ENCODE assay signal across 8 mouse cellular contexts in genomic region chr4:148160436-148161390, GRCm38 (mm10). TPM values are rescaled to one million over a fixed set of nuclear protein-coding genes. Genes with fewer than 3 reads are reported as not detected.
A peak's percentile ranks its signal among the peaks of the same experiment; 100 is the strongest.
DNase-seq lines count a peak whose midpoint lies in the region; ATAC-seq and TF ChIP-seq lines count a peak whose summit lies in the region.

Gene Fbxo44 (minus strand): TSS chr4:148160482.
Gene Fbxo2 (plus strand): TSS chr4:148160621.

- peak within 1 kb of the TSS; percentile 79 for H3K9ac ChIP-seq in heart, embryonic 14.5 days (ENCODE audit: low read length)
- peak within 1 kb of the TSS; percentile 79 for H3K9ac ChIP-seq in hindbrain, embryonic 16.5 days (ENCODE audit: low read depth, low read length)
- peak within 1 kb of the TSS; percentile 51 for H3K9ac ChIP-seq in limb, embryonic 11.5 days (ENCODE audit: low read length)
- H3K9ac ChIP-seq in neural tube, embryonic 14.5 days (replicated peaks; ENCODE audit: low read depth, low read length) = peak within 1 kb of the TSS; percentile 91

- no peak for DNase-seq in heart, adult 18-20 months
- DNase-seq in cerebellum, adult 8-10 months = peak; percentile 72
- DNase-seq in limb, embryonic 11.5 days (ENCODE audit: low spot score) = peak; percentile 58
- DNase-seq in ovary, postnatal 14 days (ENCODE audit: low spot score) = no peak

- H3K4me1 ChIP-seq in heart, embryonic 14.5 days (ENCODE audit: control insufficient read depth in 2 of 2, insufficient read depth in 2 of 2, low read length in 2 of 2) = peaks cover 9 to 14% of the 10 kb centered on the region in 2 experiments; a peak in 3 of 4 replicates
- H3K4me1 ChIP-seq in E14TG2a.4 (replicated peaks; ENCODE audit: low read depth, low read length) = peaks cover 75% of the 10 kb centered on the region
- H3K4me1 ChIP-seq in hindbrain, embryonic 16.5 days (ENCODE audit: control insufficient read depth, insufficient read depth, low read depth, low read length) = peaks cover 27% of the 10 kb centered on the region
- H3K4me1 ChIP-seq in limb, embryonic 11.5 days (ENCODE audit: control insufficient read depth, insufficient read depth, low read length) = peaks cover 16% of the 10 kb centered on the region
- peaks cover 16% of the 10 kb centered on the region for H3K4me1 ChIP-seq in neural tube, embryonic 14.5 days (ENCODE audit: control insufficient read depth, insufficient read depth, low read length)

- peak within 1 kb of the TSS; percentile 63 to 79 for H3K4me3 ChIP-seq in heart, embryonic 14.5 days (ENCODE audit: control insufficient read depth in 1 of 2, insufficient read depth in 1 of 2, low read depth in 1 of 2, low read length in 2 of 2)
- peak within 1 kb of the TSS; percentile 85 for H3K4me3 ChIP-seq in E14TG2a.4 (replicated peaks; ENCODE audit: low read length)
- H3K4me3 ChIP-seq in hindbrain, embryonic 16.5 days (ENCODE audit: low read length) = peak within 1 kb of the TSS; percentile 62
- H3K4me3 ChIP-seq in limb, embryonic 11.5 days (ENCODE audit: low read depth, low read length) = peak within 1 kb of the TSS; percentile 54
- peak within 1 kb of the TSS; percentile 71 for H3K4me3 ChIP-seq in neural tube, embryonic 14.5 days (ENCODE audit: low read depth, low read length)

- WGBS in heart, embryonic 14.5 days = under 1% methylated on average over 42 of the region's 43 CpGs
- 1% methylated on average over 42 of the region's 43 CpGs for WGBS in hindbrain, embryonic 16.5 days
- under 1% methylated on average over 43 of the region's 43 CpGs for WGBS in limb, embryonic 11.5 days
- 1% methylated on average over 43 of the region's 43 CpGs for WGBS in neural tube, embryonic 14.5 days

- H3K27ac ChIP-seq in heart, embryonic 14.5 days (replicated peaks in 1 of 2; ENCODE audit: control insufficient read depth in 1 of 2, insufficient read depth in 1 of 2, low read depth in 2 of 2, low read length in 2 of 2) = peak within 1 kb of the TSS; percentile 56 to 67; a peak in 3 of 4 replicates
- H3K27ac ChIP-seq in hindbrain, embryonic 16.5 days (ENCODE audit: low read depth, low read length) = peak within 1 kb of the TSS; percentile 84
- H3K27ac ChIP-seq in limb, embryonic 11.5 days (replicated peaks; ENCODE audit: low read depth, low read length) = no peak within 1 kb of the TSS
- H3K27ac ChIP-seq in neural tube, embryonic 14.5 days (ENCODE audit: low read depth, low read length) = peak within 1 kb of the TSS; percentile 92

- no peak for TF ChIP-seq CTCF in E14TG2a.4 (conservative IDR thresholded peaks at IDR 0.05; ENCODE audit: low read length)

- peak; percentile 18 for ATAC-seq in heart, embryonic 14.5 days (ENCODE audit: insufficient number of reproducible peaks, insufficient read depth, low FRiP score, low read depth)
- peak; percentile 75 for ATAC-seq in hindbrain, embryonic 16.5 days
- peak; percentile 72 for ATAC-seq in limb, embryonic 11.5 days (ENCODE audit: insufficient number of reproducible peaks, low FRiP score, low TSS enrichment, low read depth)
- peak; percentile 73 for ATAC-seq in neural tube, embryonic 14.5 days (ENCODE audit: low read depth)

- H3K27me3 ChIP-seq in heart, embryonic 14.5 days (ENCODE audit: control insufficient read depth, insufficient read depth, low read length) = peaks cover 61% of the 10 kb centered on the region
- H3K27me3 ChIP-seq in E14TG2a.4 (ENCODE audit: insufficient read depth, low read length) = peaks cover 50% of the 10 kb centered on the region
- peaks cover 34% of the 10 kb centered on the region for H3K27me3 ChIP-seq in hindbrain, embryonic 16.5 days (replicated peaks; ENCODE audit: control insufficient read depth, insufficient read depth, low read length)
- H3K27me3 ChIP-seq in limb, embryonic 11.5 days (ENCODE audit: control insufficient read depth, insufficient read depth, low read length) = peaks cover 60% of the 10 kb centered on the region
- peaks cover 17% of the 10 kb centered on the region for H3K27me3 ChIP-seq in neural tube, embryonic 14.5 days (ENCODE audit: control insufficient read depth, insufficient read depth, low read length)

- H3K4me2 ChIP-seq in heart, embryonic 14.5 days (ENCODE audit: low read length) = peak within 1 kb of the TSS; percentile 90
- H3K4me2 ChIP-seq in hindbrain, embryonic 16.5 days (ENCODE audit: low read length) = peak within 1 kb of the TSS; percentile 95
- peak within 1 kb of the TSS; percentile 96 for H3K4me2 ChIP-seq in limb, embryonic 11.5 days (ENCODE audit: low read depth, severe bottlenecking)
- peak within 1 kb of the TSS; percentile 49 for H3K4me2 ChIP-seq in neural tube, embryonic 14.5 days (ENCODE audit: low read depth, low read length)

- H3K9me3 ChIP-seq in heart, embryonic 14.5 days (ENCODE audit: control insufficient read depth, low read length) = no peaks in the 10 kb centered on the region
- H3K9me3 ChIP-seq in E14TG2a.4 (ENCODE audit: low read length) = no peaks in the 10 kb centered on the region
- H3K9me3 ChIP-seq in hindbrain, embryonic 16.5 days (ENCODE audit: control insufficient read depth, low read length) = no peaks in the 10 kb centered on the region
- no peaks in the 10 kb centered on the region for H3K9me3 ChIP-seq in limb, embryonic 11.5 days (ENCODE audit: control insufficient read depth, low read length)
- no peaks in the 10 kb centered on the region for H3K9me3 ChIP-seq in neural tube, embryonic 14.5 days (ENCODE audit: control insufficient read depth, low read length)

- H3K36me3 ChIP-seq in heart, embryonic 14.5 days (ENCODE audit: control insufficient read depth, insufficient read depth, low read length) = peaks cover 22% of the 10 kb centered on the region
- peaks cover 22% of the 10 kb centered on the region for H3K36me3 ChIP-seq in E14TG2a.4 (ENCODE audit: insufficient read depth, low read length)
- peaks cover 14% of the 10 kb centered on the region for H3K36me3 ChIP-seq in hindbrain, embryonic 16.5 days (ENCODE audit: control insufficient read depth, insufficient read depth, low read length)
- H3K36me3 ChIP-seq in limb, embryonic 11.5 days (ENCODE audit: control insufficient read depth, insufficient read depth, low read length) = no peaks in the 10 kb centered on the region
- H3K36me3 ChIP-seq in neural tube, embryonic 14.5 days (ENCODE audit: control insufficient read depth, insufficient read depth, low read length) = peaks cover 8% of the 10 kb centered on the region; the same call in 1 of the 2 replicates

RNA-seq across cellular contexts. Expression of gene Fbxo44, which starts in this region (rescaled TPM):
- 28.3 and 31.2 TPM in 2 replicates for polyA plus RNA-seq in heart, embryonic 14.5 days (2014; fragmentation: Nextera tagmentation; extraction: Ambion mirVana)
- 10 to 100 TPM; 22.8 to 23.0 TPM for total RNA-seq in heart, adult 18-20 months (2021)
- 104 and 114 TPM in 2 replicates for polyA plus RNA-seq in hindbrain, embryonic 16.5 days (2015; fragmentation: Nextera tagmentation; extraction: Ambion mirVana)
- 10.4 and 12.2 TPM in 2 replicates for polyA plus RNA-seq in limb, embryonic 11.5 days (2014; fragmentation: Nextera tagmentation; extraction: Ambion mirVana)
- 99.4 and 116 TPM in 2 replicates for polyA plus RNA-seq in neural tube, embryonic 14.5 days (2014; fragmentation: Nextera tagmentation; extraction: Ambion mirVana)

RNA-seq across cellular contexts. Expression of gene Fbxo2, which starts in this region (rescaled TPM):
- 0.15 TPM in 1 of 2 replicates, not detected in the other for polyA plus RNA-seq in heart, embryonic 14.5 days (2014; fragmentation: Nextera tagmentation; extraction: Ambion mirVana)
- total RNA-seq in heart, adult 18-20 months (2021) = under 1 TPM; 0.28 to 0.35 TPM
- 24.9 and 31.1 TPM in 2 replicates for polyA plus RNA-seq in hindbrain, embryonic 16.5 days (2015; fragmentation: Nextera tagmentation; extraction: Ambion mirVana)
- 0.58 and 1.0 TPM in 2 replicates for polyA plus RNA-seq in limb, embryonic 11.5 days (2014; fragmentation: Nextera tagmentation; extraction: Ambion mirVana)
- 7.4 and 10.4 TPM in 2 replicates for polyA plus RNA-seq in neural tube, embryonic 14.5 days (2014; fragmentation: Nextera tagmentation; extraction: Ambion mirVana)

Comparison
In these comparisons a context has a peak if more than half of its experiments do, and no peak if none do; other contexts are left out.
1. ATAC-seq: peak in every context shown above with its lines; median percentile 75 in hindbrain, embryonic 16.5 days; 73 in neural tube, embryonic 14.5 days; 72 in limb, embryonic 11.5 days; 18 in heart, embryonic 14.5 days.
2. DNase-seq: peak in cerebellum, adult 8-10 months (single experiment) and limb, embryonic 11.5 days (single experiment); none in heart, adult 18-20 months (0 of 2) and ovary, postnatal 14 days (single experiment).
3. Peak in every context shown above with its lines, with median percentiles within 50 percentile points of each other: H3K4me2 ChIP-seq, H3K4me3 ChIP-seq and H3K9ac ChIP-seq.